Comparison of ENCODE assay signal across 9 mouse cellular contexts in the genomic region with DNA sequence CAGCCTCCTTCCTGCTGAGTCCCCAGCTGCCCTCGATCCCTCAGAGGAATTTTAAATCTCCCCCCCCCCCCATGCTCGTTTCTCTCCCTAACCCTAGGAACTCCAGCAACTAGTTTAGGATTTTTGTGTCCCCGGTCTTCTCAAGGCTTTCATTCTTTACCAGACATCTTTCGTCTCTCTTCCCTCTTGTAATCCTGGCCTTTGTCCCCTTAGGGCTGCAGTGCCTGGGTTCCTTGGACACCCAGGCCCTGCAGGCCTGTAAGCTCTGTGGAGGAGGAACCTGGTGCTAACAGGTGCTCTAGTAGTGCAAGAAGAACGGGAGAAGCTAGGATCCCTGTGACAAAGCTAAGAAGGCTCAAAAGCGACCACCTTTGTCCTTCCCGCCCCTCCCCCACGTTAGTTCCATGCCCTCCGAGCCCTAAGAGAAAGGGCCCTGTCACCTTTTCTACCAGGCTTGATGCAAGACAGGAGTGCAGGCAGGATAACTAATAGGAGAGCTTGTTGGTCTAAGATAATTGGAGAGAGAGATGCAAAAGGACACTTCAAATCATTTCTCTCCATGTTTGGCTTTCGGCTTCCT. TPM values are rescaled to one million over a fixed set of nuclear protein-coding genes. Genes with fewer than 3 reads are reported as not detected.
DNase-seq lines count a peak whose midpoint lies in the region; ATAC-seq and TF ChIP-seq lines count a peak whose summit lies in the region.
"Had no signal": no experiment of that assay in that cellular context is flagged by ENCODE, and none has a peak within 500 bp of the region (broad histone marks: within the 10 kb centered on the region; RNA-seq: fewer than 3 reads in every experiment).

No protein-coding gene starts in this region.

- no peaks in the 10 kb centered on the region for H3K9me3 ChIP-seq in forebrain, postnatal 0 days (ENCODE audit: low read length)
- H3K9me3 ChIP-seq in liver, embryonic 14.5 days (ENCODE audit: control insufficient read depth, low read length): no peaks in the 10 kb centered on the region

- TF ChIP-seq CTCF in forebrain, postnatal 0 days (IDR thresholded peaks at IDR 0.05; ENCODE audit: low read depth): no peak
- TF ChIP-seq CTCF in liver, embryonic 14.5 days (IDR thresholded peaks at IDR 0.05; ENCODE audit: low read depth): no peak

- no peaks in the 10 kb centered on the region for H3K4me1 ChIP-seq in forebrain, postnatal 0 days (ENCODE audit: insufficient read depth)
- peaks cover 0 to 2% of the 10 kb centered on the region in 2 experiments; a peak in 1 of 4 replicates for H3K4me1 ChIP-seq in liver, embryonic 14.5 days (replicated peaks; ENCODE audit: control insufficient read depth in 2 of 2, insufficient read depth in 2 of 2, low read length in 1 of 2)

- H3K4me3 ChIP-seq in forebrain, postnatal 0 days (ENCODE audit: low read depth, low read length): peak overlapping the region; percentile 35
- H3K4me3 ChIP-seq in liver, embryonic 14.5 days (ENCODE audit: insufficient read depth in 1 of 2, low read depth in 2 of 2, low read length in 2 of 2): peak overlapping the region; percentile 56 to 59

- peak overlapping the region; percentile 41 for H3K9ac ChIP-seq in forebrain, postnatal 0 days
- H3K9ac ChIP-seq in liver, embryonic 14.5 days (replicated peaks): no peak overlapping the region

- WGBS in forebrain, postnatal 0 days: 31% methylated on average over 10 of the region's 10 CpGs
- WGBS in liver, embryonic 14.5 days (ENCODE audit: insufficient replicate concordance): 21% methylated on average over 10 of the region's 10 CpGs

- DNase-seq in cerebellum, adult 9-11 months: peak; percentile 25
- DNase-seq in cerebellum, adult 8-10 months: no peak
- DNase-seq in 3134 (ENCODE audit: extremely low read depth, insufficient read length, low spot score): peak; percentile 12
- peak; percentile 4 for DNase-seq in forebrain, postnatal 0 days
- DNase-seq in liver, embryonic 14.5 days (ENCODE audit: low read depth in 3 of 3, low spot score in 3 of 3): no peak
- DNase-seq in spleen, adult 18-20 months: no peak
- DNase-seq in layer of hippocampus, adult 8-10 months (ENCODE audit: low spot score in 2 of 2): no peak
- DNase-seq in adrenal gland, postnatal 14 days: no peak

- 0 out of 2 replicates have a peak overlapping the region, but pooled peaks have one; percentile 58 for H3K27ac ChIP-seq in forebrain, postnatal 0 days (ENCODE audit: low read depth, low read length)
- no peak overlapping the region for H3K27ac ChIP-seq in liver, embryonic 14.5 days

- ATAC-seq in forebrain, postnatal 0 days: no peak
- no peak for ATAC-seq in liver, embryonic 14.5 days (ENCODE audit: insufficient read depth)

- H3K27me3 ChIP-seq in forebrain, postnatal 0 days (ENCODE audit: insufficient read depth, low read length): no peaks in the 10 kb centered on the region
- H3K27me3 ChIP-seq in liver, embryonic 14.5 days (ENCODE audit: control insufficient read depth, insufficient read depth, low read length): no peaks in the 10 kb centered on the region

- no peaks in the 10 kb centered on the region for H3K36me3 ChIP-seq in forebrain, postnatal 0 days (ENCODE audit: insufficient read depth)
- no peaks in the 10 kb centered on the region for H3K36me3 ChIP-seq in liver, embryonic 14.5 days (replicated peaks; ENCODE audit: control insufficient read depth, insufficient read depth, low read depth)

- peak overlapping the region; percentile 39 for H3K4me2 ChIP-seq in forebrain, postnatal 0 days (ENCODE audit: low read depth)
- peak overlapping the region; percentile 63 for H3K4me2 ChIP-seq in liver, embryonic 14.5 days (ENCODE audit: low read depth)

- TF ChIP-seq EP300 in liver, embryonic 14.5 days (IDR thresholded peaks at IDR 0.05; ENCODE audit: low read depth): no peak

RNA-seq across cellular contexts. Expression of a gene that starts 10.2 kb away (rescaled TPM):
- total RNA-seq in forebrain, postnatal 0 days (2014; rRNA removed): 39.0 and 42.1 TPM in 2 replicates
- polyA plus RNA-seq in forebrain, postnatal 0 days (2015; fragmentation: Nextera tagmentation; extraction: Ambion mirVana): 2.3 and 2.6 TPM in 2 replicates
- 1.3 and 1.9 TPM in 2 replicates for polyA plus RNA-seq in liver, embryonic 14.5 days (2012; rRNA removed)
- polyA plus RNA-seq in liver, embryonic 14.5 days (2014; fragmentation: Nextera tagmentation; extraction: Ambion mirVana): 0.43 and 0.53 TPM in 2 replicates
- 100 to 1,000 TPM; 131 to 148 (median 136) TPM for total RNA-seq in layer of hippocampus, adult 8-10 months (2022)
- 28.2 and 33.5 TPM in 2 replicates for total RNA-seq in adrenal gland, postnatal 14 days (2021)

RNA-seq across cellular contexts. Expression of a gene that starts 48.1 kb away (rescaled TPM):
- total RNA-seq in forebrain, postnatal 0 days (2014; rRNA removed): 14.2 and 23.0 TPM in 2 replicates
- polyA plus RNA-seq in forebrain, postnatal 0 days (2015; fragmentation: Nextera tagmentation; extraction: Ambion mirVana): 10.5 and 21.8 TPM in 2 replicates
- polyA plus RNA-seq in liver, embryonic 14.5 days (2012; rRNA removed): 0.17 and 0.27 TPM in 2 replicates
- 0.04 and 0.20 TPM in 2 replicates for polyA plus RNA-seq in liver, embryonic 14.5 days (2014; fragmentation: Nextera tagmentation; extraction: Ambion mirVana)
- total RNA-seq in layer of hippocampus, adult 8-10 months (2022): 10 to 100 TPM; 10.5 to 17.9 (median 15.4) TPM
- 1.2 and 1.6 TPM in 2 replicates for total RNA-seq in adrenal gland, postnatal 14 days (2021)
- total RNA-seq: common myeloid progenitor, adult 5-6 weeks had no signal

Comparison
In these comparisons a context has a peak if more than half of its experiments do, and no peak if none do; other contexts are left out.
1. DNase-seq: peak in cerebellum, adult 9-11 months (single experiment), 3134 (single experiment) and forebrain, postnatal 0 days (single experiment); none in cerebellum, adult 8-10 months (single experiment), liver, embryonic 14.5 days (0 of 3), spleen, adult 18-20 months (0 of 2), layer of hippocampus, adult 8-10 months (0 of 2) and adrenal gland, postnatal 14 days (single experiment).